Mouse (Mus musculus): ENCODE data around the gene Pik3ip1. TPM values are rescaled to one million over a fixed set of nuclear protein-coding genes. Genes with fewer than 3 reads are reported as not detected.

Pik3ip1 gene
- polyA plus RNA-seq, 1 experiment from 2014 or later = 1.1 TPM

- Histone ChIP-seq H3K27ac (no peak overlapping the region), H3K4me1 (replicated peaks) (peaks cover 9% of the 10 kb centered on the region), H3K4me2 (no peak overlapping the region), H3K9me3 (replicated peaks) (no peaks in the 10 kb centered on the region), H3K9ac (no peak overlapping the region), H3K36me3 (peaks cover 99% of the 10 kb centered on the region), H3K27me3 (no peaks in the 10 kb centered on the region), H3K4me3 (replicated peaks) (no peak overlapping the region)
- WGBS (ENCODE audit: insufficient replicate concordance) = 78% methylated on average over 4 of the region's 4 CpGs
- ATAC-seq (ENCODE audit: low read depth) (no peak), DNase-seq (no peak)
Measured at GRCm38 (mm10) chr11:3305821-3306220, 24.4 kb upstream of the Pik3ip1 start.

GRCm38 (mm10) chr11:3307875-3308274, 22.3 kb upstream of the Pik3ip1 start:
- H3K9ac ChIP-seq = no peak overlapping the region
- no peak for ATAC-seq (ENCODE audit: low read depth)
- no peak overlapping the region for H3K4me3 ChIP-seq (replicated peaks)
- peaks cover 30% of the 10 kb centered on the region for H3K4me1 ChIP-seq (replicated peaks)
- no peaks in the 10 kb centered on the region for H3K9me3 ChIP-seq (replicated peaks)
- peaks cover 92% of the 10 kb centered on the region for H3K36me3 ChIP-seq
- 67% methylated on average over 3 of the region's 3 CpGs for WGBS (ENCODE audit: insufficient replicate concordance)
- H3K27ac ChIP-seq = no peak overlapping the region
- no peak overlapping the region for H3K4me2 ChIP-seq
- no peaks in the 10 kb centered on the region for H3K27me3 ChIP-seq
- DNase-seq = no peak

GRCm38 (mm10) chr11:3309884-3310283, 20.3 kb upstream of the Pik3ip1 start:
- no peak for ATAC-seq (ENCODE audit: low read depth)
- no peak overlapping the region for H3K4me3 ChIP-seq (replicated peaks)
- no peaks in the 10 kb centered on the region for H3K9me3 ChIP-seq (replicated peaks)
- no peaks in the 10 kb centered on the region for H3K27me3 ChIP-seq
- WGBS (ENCODE audit: insufficient replicate concordance) = 77% methylated on average over 4 of the region's 4 CpGs
- H3K4me1 ChIP-seq (replicated peaks) = peaks cover 44% of the 10 kb centered on the region
- H3K9ac ChIP-seq = no peak overlapping the region
- no peak overlapping the region for H3K27ac ChIP-seq
- H3K36me3 ChIP-seq = peaks cover 72% of the 10 kb centered on the region
- H3K4me2 ChIP-seq = no peak overlapping the region
- DNase-seq = no peak

GRCm38 (mm10) chr11:3310789-3311585, 19.2 kb upstream of the Pik3ip1 start:
- Histone ChIP-seq H3K27me3 (no peaks in the 10 kb centered on the region), H3K36me3 (peaks cover 61% of the 10 kb centered on the region), H3K9ac (no peak overlapping the region), H3K27ac (no peak overlapping the region; the same call in 1 of the 2 replicates), H3K4me1 (replicated peaks) (peaks cover 44% of the 10 kb centered on the region), H3K4me3 (replicated peaks) (no peak overlapping the region), H3K9me3 (replicated peaks) (no peaks in the 10 kb centered on the region), H3K4me2 (no peak overlapping the region)
- no peak for DNase-seq
- WGBS (ENCODE audit: insufficient replicate concordance) = 38% methylated on average over 10 of the region's 10 CpGs
- ATAC-seq (ENCODE audit: low read depth) = peak; percentile 32; the same call in 1 of the 2 replicates

- peak overlapping the region; percentile 50; the same call in 1 of the 2 replicates for H3K27ac ChIP-seq
- 60% methylated on average over 10 of the region's 10 CpGs for WGBS (ENCODE audit: insufficient replicate concordance)
- no peak for ATAC-seq (ENCODE audit: low read depth)
- H3K9me3 ChIP-seq (replicated peaks) = no peaks in the 10 kb centered on the region
- peaks cover 54% of the 10 kb centered on the region for H3K36me3 ChIP-seq
- H3K4me1 ChIP-seq (replicated peaks) = peaks cover 44% of the 10 kb centered on the region
- H3K4me2 ChIP-seq = no peak overlapping the region
- no peaks in the 10 kb centered on the region for H3K27me3 ChIP-seq
- DNase-seq = no peak
- no peak overlapping the region for H3K9ac ChIP-seq
- H3K4me3 ChIP-seq (replicated peaks) = no peak overlapping the region
Measured at GRCm38 (mm10) chr11:3311586-3312347, 18.4 kb upstream of the Pik3ip1 start.

GRCm38 (mm10) chr11:3313294-3313693, 16.9 kb upstream of the Pik3ip1 start:
- H3K4me1 ChIP-seq (replicated peaks) = peaks cover 44% of the 10 kb centered on the region
- no peak overlapping the region for H3K4me2 ChIP-seq
- 0 out of 2 replicates have a peak overlapping the region, but pooled peaks have one; percentile 40 for H3K27ac ChIP-seq
- H3K4me3 ChIP-seq (replicated peaks) = no peak overlapping the region
- DNase-seq (no peak), ATAC-seq (ENCODE audit: low read depth) (no peak)
- no peaks in the 10 kb centered on the region for H3K27me3 ChIP-seq
- H3K36me3 ChIP-seq = peaks cover 41% of the 10 kb centered on the region
- H3K9me3 ChIP-seq (replicated peaks) = no peaks in the 10 kb centered on the region
- no peak overlapping the region for H3K9ac ChIP-seq
- WGBS (ENCODE audit: insufficient replicate concordance) = 51% methylated on average over 1 of the region's 1 CpGs

- Histone ChIP-seq H3K4me1 (replicated peaks) (peaks cover 44% of the 10 kb centered on the region), H3K4me2 (no peak overlapping the region), H3K27ac (no peak overlapping the region), H3K36me3 (peaks cover 33% of the 10 kb centered on the region), H3K9me3 (replicated peaks) (no peaks in the 10 kb centered on the region), H3K9ac (no peak overlapping the region), H3K4me3 (replicated peaks) (no peak overlapping the region), H3K27me3 (no peaks in the 10 kb centered on the region)
- ATAC-seq (ENCODE audit: low read depth) (peak; percentile 78), DNase-seq (peak; percentile 43)
- 13% methylated on average over 2 of the region's 2 CpGs for WGBS (ENCODE audit: insufficient replicate concordance)
Measured at GRCm38 (mm10) chr11:3314148-3314547, 16.1 kb upstream of the Pik3ip1 start.

GRCm38 (mm10) chr11:3318286-3318685, 11.9 kb upstream of the Pik3ip1 start:
- ATAC-seq (ENCODE audit: low read depth) = no peak
- Histone ChIP-seq H3K9ac (no peak overlapping the region), H3K27me3 (no peaks in the 10 kb centered on the region), H3K4me3 (replicated peaks) (no peak overlapping the region), H3K27ac (no peak overlapping the region), H3K36me3 (peaks cover 3% of the 10 kb centered on the region; the same call in 1 of the 2 replicates), H3K4me1 (replicated peaks) (peaks cover 10% of the 10 kb centered on the region), H3K9me3 (replicated peaks) (no peaks in the 10 kb centered on the region), H3K4me2 (no peak overlapping the region)
- 76% methylated on average over 3 of the region's 3 CpGs for WGBS (ENCODE audit: insufficient replicate concordance)
- no peak for DNase-seq

- Histone ChIP-seq H3K4me1 (replicated peaks) (peaks cover 26% of the 10 kb centered on the region), H3K36me3 (no peaks in the 10 kb centered on the region), H3K4me2 (no peak overlapping the region), H3K4me3 (replicated peaks) (no peak overlapping the region), H3K27ac (no peak overlapping the region), H3K9ac (no peak overlapping the region), H3K9me3 (replicated peaks) (no peaks in the 10 kb centered on the region), H3K27me3 (peaks cover 31% of the 10 kb centered on the region)
- DNase-seq (no peak), ATAC-seq (ENCODE audit: low read depth) (no peak)
- WGBS (ENCODE audit: insufficient replicate concordance) = 56% methylated on average over 5 of the region's 5 CpGs
Measured at GRCm38 (mm10) chr11:3328271-3328670, 1.9 kb upstream of the Pik3ip1 start.

- H3K4me3 ChIP-seq (replicated peaks) = no peak overlapping the region
- H3K9me3 ChIP-seq (replicated peaks) = no peaks in the 10 kb centered on the region
- H3K4me2 ChIP-seq = no peak overlapping the region
- peaks cover 26% of the 10 kb centered on the region for H3K4me1 ChIP-seq (replicated peaks)
- no peak overlapping the region for H3K27ac ChIP-seq
- no peak overlapping the region for H3K9ac ChIP-seq
- DNase-seq = no peak
- 67% methylated on average over 11 of the region's 11 CpGs for WGBS (ENCODE audit: insufficient replicate concordance)
- H3K27me3 ChIP-seq = peaks cover 34% of the 10 kb centered on the region
- ATAC-seq (ENCODE audit: low read depth) = no peak
- no peaks in the 10 kb centered on the region for H3K36me3 ChIP-seq
Measured at GRCm38 (mm10) chr11:3328806-3329775, 1.1 kb upstream of the Pik3ip1 start.

- Histone ChIP-seq H3K27ac (no peak overlapping the region), H3K9ac (0 out of 2 replicates have a peak overlapping the region, but pooled peaks have one; percentile 35), H3K4me1 (replicated peaks) (peaks cover 26% of the 10 kb centered on the region), H3K4me3 (replicated peaks) (peak overlapping the region; percentile 49), H3K4me2 (peak overlapping the region; percentile 70), H3K9me3 (replicated peaks) (no peaks in the 10 kb centered on the region), H3K27me3 (peaks cover 40% of the 10 kb centered on the region), H3K36me3 (no peaks in the 10 kb centered on the region)
- ATAC-seq (ENCODE audit: low read depth) (no peak), DNase-seq (no peak)
- 2% methylated on average over 9 of the region's 9 CpGs for WGBS (ENCODE audit: insufficient replicate concordance)
Measured at GRCm38 (mm10) chr11:3330566-3330965, 365 bp downstream of the Pik3ip1 start.

Measured in liver, embryonic 13.5 days (tissue).